Mouse (Mus musculus) ovary, adult 18-20 months (tissue): ENCODE data around the gene Fbrsl1.

Experiments used
- DNase-seq: peaks from one replicate; pipeline ENCODE4 v3.0.0; 2022; ENCODE audit warnings: low spot score, mixed read lengths

Gene Fbrsl1

DNA sequence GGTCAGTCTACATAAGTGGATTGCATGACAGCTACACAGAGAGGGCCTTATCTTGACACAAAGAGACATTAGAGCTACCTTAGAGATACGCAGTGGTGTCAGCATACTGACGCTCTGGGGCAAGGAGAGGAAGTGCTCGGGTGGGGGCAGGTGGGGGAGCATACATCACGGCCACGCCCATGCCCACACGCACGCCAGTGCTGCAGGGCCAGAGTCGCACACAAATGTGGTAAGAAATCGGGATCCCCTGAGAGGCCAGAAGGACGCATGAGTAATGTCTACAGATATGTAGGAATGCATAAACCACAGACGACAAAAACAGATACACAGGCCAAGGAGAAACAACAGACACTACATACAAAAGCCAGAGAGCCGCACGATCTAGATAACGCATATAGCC is 35.3 kb downstream of the Fbrsl1 start:
- no peak for DNase-seq

DNA sequence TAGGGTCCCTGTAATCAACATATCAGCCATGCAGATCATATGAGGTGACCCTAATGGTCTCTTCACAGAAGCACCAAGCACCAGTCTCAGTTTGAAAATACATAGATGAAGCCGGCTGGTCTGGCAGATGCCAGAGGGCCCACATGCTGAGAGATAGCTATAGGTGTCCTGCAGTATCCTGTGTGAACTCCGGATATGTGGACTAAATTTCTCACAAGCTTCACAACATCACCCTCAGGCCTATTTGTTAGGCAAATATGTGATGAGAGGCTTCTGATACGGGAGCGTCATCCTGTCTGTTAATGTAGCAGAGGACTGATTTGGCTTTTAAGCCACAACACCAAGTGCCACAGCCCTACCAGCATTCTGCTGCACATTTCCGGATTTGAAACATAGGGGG is 37.9 kb downstream of the Fbrsl1 start:
- no peak for DNase-seq

- DNase-seq = no peak
Observed at GRCm38 (mm10) chr5:110408967-110409366, 39.3 kb downstream of the Fbrsl1 start.

GRCm38 (mm10) chr5:110406065-110406714 is 42.1 kb downstream of the Fbrsl1 start:
- no peak for DNase-seq

GRCm38 (mm10) chr5:110403931-110404330 is 44.4 kb downstream of the Fbrsl1 start:
- DNase-seq = no peak

GRCm38 (mm10) chr5:110402557-110402956 is 45.7 kb downstream of the Fbrsl1 start:
- no peak for DNase-seq

DNA sequence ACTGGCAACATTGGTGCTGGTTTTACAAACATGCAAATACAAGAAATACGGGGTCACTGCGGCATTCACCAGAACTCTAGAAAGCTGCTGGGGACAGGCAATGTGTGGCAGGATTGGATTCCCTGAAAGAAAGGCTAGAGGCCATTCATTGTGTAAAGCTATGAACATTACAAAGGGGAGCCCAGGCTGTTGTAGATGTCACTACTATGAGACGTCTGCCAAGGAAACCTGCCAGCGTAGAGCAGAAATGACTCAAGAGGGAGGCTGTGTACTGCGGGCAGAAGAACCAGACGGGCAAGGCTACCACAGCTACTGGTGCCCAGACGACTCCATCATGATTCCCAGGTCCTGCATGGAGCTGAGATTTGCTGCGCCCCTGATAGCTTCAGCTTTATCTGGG is 47.2 kb downstream of the Fbrsl1 start:
- no peak for DNase-seq

DNA sequence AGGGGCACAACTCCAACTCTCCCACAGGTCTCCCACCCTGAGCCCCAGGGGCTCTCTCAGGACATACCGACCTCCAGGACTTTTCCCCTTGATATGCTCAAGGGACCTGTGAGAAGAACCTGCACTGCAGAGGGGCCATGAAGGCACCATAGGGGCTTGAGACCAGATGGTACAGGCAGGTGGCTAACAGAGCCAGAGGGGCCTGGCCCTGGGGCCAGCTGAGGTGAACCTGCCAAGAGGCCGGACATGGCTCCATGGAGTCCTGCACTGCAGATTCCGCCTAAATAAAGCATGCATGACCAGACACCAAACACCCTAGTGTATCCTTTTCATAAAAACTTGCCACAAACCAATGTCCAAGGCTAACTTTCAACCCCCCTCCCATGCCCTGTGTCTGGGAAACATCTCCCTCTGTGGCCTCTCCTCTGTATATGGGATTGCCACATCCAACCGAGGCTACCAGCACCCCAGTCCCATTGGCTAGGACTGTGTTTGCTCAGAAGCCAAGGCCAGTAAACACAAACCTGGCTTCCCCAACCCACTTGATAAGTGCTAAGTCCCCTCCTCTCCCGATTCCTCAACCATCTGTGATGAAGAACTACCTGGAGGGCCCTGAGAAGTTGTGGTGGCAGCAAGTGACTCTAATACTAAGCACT is 53.2 kb downstream of the Fbrsl1 start:
- DNase-seq = no peak

DNA sequence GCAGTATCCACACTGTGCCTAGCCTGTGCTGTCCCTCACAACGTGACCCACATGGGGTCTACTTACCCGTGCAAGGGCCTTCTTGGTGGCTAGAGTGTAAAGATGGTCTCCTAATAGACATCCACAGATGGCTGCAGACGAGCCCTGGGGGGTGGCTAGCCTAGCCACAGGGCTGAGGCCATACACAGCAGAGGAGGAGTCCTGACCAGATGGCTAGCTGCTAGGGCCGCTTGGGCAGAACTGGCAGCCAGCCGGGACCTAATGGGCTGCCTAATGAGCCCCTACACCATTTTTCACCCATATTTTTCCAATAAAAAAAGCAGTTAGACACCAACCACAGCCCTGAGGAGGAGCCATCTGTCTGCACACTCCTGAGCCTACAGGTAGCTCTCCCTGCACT is 55.6 kb downstream of the Fbrsl1 start:
- no peak for DNase-seq

GRCm38 (mm10) chr5:110390631-110391030 is 57.7 kb downstream of the Fbrsl1 start:
- no peak for DNase-seq

GRCm38 (mm10) chr5:110387332-110387731 is 61.0 kb downstream of the Fbrsl1 start:
- no peak for DNase-seq

DNA sequence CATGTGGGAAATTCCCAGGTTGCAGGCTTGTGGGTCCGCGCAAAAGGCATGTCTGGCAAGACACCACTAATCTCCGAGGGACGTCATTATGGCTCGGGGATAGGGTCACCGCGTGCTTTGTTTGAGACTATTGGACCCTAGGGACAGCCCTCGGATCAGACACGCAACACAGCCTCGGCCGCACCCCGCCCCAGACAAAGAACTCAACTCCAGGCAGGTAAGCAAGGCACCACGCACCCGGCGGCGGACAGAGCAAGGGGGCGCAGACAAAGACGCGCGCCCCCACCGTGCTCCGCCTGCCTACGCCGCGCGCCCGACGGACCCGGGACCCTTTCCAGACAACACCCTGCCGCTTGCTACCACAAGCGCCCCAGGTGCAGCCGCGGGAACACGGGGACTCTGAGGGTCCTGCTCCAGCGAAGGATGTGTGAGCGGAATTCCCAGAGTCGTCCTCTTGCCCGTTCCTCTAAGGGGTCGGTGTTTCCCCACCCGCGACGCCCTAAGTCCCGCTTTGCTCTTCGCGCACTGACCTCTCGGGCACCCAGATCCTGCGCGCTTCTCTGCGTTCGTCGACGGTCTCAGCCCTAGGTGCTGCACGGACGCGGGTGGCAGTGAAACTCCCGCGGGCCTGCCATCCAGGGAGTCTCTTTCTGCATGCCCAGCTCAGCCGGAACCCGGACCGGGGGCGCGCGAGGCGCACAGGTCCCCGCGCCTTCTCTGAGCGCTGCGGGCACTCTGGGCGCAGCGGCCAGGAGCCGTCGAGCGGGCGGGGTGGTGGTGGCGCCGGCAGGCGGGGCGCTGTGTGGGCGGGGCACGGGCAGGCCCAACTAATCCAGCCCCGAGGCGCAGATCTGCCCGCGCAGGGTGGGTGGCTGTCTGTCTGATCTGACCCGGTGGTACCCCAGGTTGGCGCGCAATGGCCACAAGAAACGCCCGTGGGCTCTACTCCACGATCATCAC is 61.7 kb downstream of the Fbrsl1 start:
- DNase-seq = peak; percentile 54

DNA sequence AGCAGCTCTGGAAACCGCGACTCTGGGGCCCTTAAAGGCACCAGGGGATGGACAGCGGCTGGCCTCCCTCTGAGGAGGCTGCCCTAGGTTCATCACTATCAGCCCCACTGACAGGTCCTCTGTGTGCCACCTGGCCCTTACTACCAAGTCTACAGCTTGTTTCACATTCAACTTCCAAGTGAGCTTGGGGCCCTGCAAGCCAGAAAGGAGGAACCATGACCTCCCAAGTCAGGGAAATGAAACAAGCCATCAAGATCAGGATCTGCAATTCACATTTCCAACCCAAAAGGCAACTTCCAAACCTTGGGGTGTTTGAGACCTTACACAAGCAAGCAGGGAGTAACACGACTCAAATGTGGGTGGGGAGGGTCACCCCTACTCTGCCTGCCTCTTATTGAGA is 63.0 kb downstream of the Fbrsl1 start:
- DNase-seq = no peak

DNA sequence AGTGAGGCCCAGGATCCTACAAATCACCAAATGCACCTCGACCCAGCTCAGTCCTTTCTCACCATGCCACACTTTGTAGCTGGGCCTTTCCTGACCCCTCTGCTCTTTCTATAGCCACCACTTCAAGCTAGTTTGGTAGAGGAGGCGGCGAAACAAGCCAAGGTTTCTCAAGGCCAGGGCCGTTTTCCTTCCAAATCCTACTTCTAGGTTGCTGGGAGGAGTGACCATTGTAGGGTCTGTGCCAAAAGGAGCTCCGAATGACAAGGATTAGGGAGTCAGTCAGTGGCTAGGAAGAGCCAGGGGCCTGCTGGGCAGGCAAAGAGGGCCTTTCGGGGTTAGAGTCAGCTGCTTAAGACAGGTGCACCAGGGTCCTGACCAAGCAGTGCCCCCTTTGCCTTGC is 63.8 kb downstream of the Fbrsl1 start:
- no peak for DNase-seq

DNA sequence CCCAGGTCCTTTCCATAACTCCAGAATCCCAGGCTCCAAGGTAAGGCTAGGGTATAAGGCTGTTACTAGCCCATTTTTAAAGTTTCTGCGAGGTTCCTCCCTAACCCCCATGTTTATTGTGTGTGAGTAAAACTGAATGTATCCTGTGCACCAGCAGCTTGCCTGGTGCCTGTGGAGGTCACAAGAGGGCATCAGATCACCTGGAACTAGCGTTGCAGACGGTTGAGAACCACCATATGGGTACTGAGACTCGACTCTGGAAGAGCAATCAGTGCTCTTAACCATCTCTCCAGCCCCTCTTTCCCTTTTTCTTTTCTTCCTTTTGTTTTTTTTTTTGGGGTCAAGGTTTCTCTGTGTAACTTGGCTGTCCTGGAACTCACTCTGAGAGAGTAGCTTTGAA is 68.5 kb downstream of the Fbrsl1 start:
- DNase-seq = no peak

DNA sequence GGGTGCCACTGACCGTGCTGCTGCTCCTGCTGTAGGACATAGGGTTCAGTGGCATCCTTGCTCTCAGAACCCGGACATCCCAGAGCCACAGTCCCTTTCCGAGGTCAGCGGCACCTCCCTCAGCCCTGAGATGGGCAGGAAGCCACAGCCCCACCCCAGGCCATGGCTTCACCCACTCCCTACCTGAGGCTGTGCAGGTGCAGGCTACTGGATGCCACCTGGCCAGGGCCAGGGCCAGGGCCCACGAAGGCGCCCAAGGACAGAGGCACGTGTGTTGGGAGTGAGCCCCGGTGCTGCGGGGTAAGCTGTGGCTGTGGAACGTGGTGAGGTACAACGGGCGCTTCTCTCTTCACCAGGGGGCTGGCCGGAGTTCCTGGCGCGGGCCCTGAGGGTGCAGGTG is 69.2 kb downstream of the Fbrsl1 start:
- DNase-seq = no peak

- DNase-seq = no peak
Observed at GRCm38 (mm10) chr5:110378181-110378583, 70.1 kb downstream of the Fbrsl1 start.

- peak; percentile 30 for DNase-seq
Observed at GRCm38 (mm10) chr5:110376802-110377433, 71.4 kb downstream of the Fbrsl1 start.

- DNase-seq = no peak
Observed at GRCm38 (mm10) chr5:110363822-110364545, 84.3 kb downstream of the Fbrsl1 start.

DNA sequence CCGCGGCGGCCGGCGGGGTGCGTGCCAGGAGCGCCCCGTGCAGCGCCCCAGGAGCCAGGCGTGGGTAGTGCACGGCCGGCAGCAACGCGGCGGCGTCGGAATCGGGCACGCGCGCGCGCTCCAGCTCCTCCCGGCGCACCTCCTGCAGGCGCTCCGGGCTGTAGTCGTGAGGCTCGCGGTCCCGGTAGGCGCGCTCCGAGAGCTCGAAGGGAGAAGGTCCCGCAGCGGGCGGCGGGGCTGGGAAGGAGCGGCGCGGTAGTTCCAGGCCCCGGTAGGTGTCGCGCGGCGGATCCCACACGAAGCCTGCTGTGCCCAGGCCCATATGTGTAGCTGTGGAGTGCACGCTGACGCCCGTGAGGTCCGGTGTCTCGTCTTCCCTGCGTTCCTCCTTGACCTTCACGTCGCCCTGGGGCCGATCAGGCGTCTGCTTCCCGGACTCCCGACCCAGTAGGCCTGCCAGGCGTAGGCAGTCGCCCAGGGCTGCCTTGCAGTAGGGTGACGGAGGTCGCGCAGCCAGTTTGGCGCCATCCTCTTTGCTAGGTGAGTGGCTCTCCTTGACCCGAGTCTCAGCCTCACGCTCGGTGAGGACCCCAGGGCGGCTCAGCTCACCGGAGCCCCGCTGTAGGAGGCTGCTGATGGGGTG is 85.0 kb downstream of the Fbrsl1 start:
- peak; percentile 37 for DNase-seq

- DNase-seq = no peak
Observed at GRCm38 (mm10) chr5:110362813-110363178, 85.5 kb downstream of the Fbrsl1 start.
